Mouse (Mus musculus): ENCODE results near the gene Dnah12. TPM values are rescaled to one million over a fixed set of nuclear protein-coding genes. Genes with fewer than 3 reads are reported as not detected.
A peak's percentile ranks its signal among the peaks of the same experiment; 100 is the strongest.

Dnah12 gene
- total RNA-seq, 2 experiments from 2014 or later = not detected

DNA sequence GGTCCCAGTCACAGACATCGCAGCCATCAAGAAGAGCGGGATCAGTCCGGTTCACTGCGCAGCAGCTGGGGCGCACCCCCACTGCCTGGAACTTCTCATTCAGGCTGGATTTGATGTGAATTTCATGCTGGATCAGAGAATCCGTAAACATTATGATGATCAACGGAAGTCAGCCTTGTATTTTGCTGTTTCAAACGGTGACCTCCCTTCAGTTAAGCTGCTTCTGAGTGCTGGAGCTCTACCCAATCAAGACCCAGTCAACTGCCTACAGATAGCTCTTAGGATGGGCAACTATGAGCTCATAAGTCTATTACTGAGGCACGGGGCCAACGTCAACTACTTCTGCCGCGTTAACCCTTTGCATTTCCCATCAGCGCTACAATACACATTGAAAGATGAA lies 218.8 kb downstream of the Dnah12 start:
- no peak for DNase-seq
- Histone ChIP-seq H3K4me3 (peak overlapping the region; percentile 19; the same call in 1 of the 2 replicates), H3K27ac (no peak overlapping the region)
- intact Hi-C loops (cut with DNase I) = no loop called here
- no peak for TF ChIP-seq CTCF (IDR thresholded peaks at IDR 0.05)

DNA sequence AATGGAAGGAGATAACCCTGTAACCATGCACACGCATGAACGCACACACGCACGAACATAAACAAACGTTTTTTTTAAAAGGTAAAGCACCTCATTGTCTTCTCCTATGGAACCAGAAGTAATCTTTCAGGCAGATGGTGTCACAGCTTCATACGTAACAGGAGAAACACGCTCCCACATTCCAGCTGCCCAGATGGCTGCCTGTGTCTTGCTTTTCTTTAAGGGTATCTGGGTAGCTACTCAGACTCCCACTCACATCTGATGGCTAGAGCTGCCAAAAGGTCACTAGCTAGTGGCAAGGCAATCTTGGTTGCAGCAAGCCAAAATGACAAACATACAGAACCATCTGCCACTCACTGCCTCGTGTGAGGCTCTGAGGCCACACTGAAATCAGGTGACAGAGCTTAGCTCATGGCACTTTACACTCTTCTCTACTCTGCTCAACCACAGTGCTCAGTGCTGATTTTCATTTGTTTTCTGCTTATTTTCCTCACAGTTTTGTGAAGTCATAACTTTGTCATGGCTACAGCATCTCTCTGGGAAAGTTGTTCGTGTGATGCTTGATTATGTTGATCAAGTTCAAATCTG lies 220.7 kb downstream of the Dnah12 start:
- H3K27ac ChIP-seq = no peak overlapping the region
- intact Hi-C loops (cut with DNase I) = no loop called here
- no peak for TF ChIP-seq CTCF (IDR thresholded peaks at IDR 0.05)
- no peak for DNase-seq
- no peak overlapping the region for H3K4me3 ChIP-seq

GRCm38 (mm10) chr14:26919310-26919709 lies 226.2 kb downstream of the Dnah12 start:
- Histone ChIP-seq H3K4me3 (no peak overlapping the region), H3K27ac (no peak overlapping the region)
- no peak for TF ChIP-seq CTCF (IDR thresholded peaks at IDR 0.05)
- intact Hi-C loops (cut with DNase I) = no loop called here
- DNase-seq = no peak

DNA sequence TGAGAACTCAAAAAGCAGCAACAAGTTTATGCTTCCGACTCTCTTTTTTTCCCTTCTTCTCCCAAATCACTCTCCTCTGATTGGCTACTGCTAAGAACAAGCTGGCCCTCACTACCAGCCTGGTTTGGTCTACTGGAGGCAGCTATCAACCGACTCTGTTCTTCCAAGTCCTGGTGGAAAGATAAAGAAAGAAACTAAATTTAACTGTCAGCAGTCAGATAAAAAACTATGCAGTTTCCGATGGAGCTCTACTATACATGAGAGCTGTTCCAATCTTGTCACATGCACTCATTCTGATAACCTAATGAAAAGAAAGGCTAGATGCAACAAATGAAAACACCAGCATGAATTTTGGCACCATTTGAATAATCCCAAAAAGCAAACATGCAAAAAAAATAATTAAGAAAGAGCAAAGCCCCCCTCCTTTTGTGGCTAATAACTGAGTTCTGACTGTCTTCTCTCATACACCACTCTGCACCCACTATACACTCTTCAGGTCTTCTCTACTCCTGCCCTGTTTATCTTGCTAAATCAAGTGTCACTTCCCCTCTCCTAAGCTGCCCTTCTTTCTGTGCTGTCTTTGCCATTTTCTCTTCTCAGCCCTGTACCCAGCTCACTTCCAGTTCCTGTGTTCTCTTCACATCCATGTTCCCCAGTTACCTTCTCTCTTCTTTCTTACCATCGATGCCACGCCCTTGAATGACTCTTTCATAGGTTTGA lies 230.8 kb downstream of the Dnah12 start:
- no peak for TF ChIP-seq CTCF (IDR thresholded peaks at IDR 0.05)
- intact Hi-C loops (cut with DNase I) = no loop called here
- DNase-seq = no peak

GRCm38 (mm10) chr14:26934891-26935290 lies 241.8 kb downstream of the Dnah12 start:
- intact Hi-C loops (cut with DNase I) = no loop called here
- Histone ChIP-seq H3K27ac (no peak overlapping the region), H3K4me3 (no peak overlapping the region)
- no peak for TF ChIP-seq CTCF (IDR thresholded peaks at IDR 0.05)
- no peak for DNase-seq

More for the DNA sequence above, 230.8 kb downstream of the Dnah12 start:
- Histone ChIP-seq H3K4me3 (no peak overlapping the region), H3K27ac (no peak overlapping the region)

GRCm38 (mm10) chr14:26935558-26935957 lies 242.5 kb downstream of the Dnah12 start:
- DNase-seq = no peak
- intact Hi-C loops (cut with DNase I) = no loop called here
- no peak for TF ChIP-seq CTCF (IDR thresholded peaks at IDR 0.05)
- no peak overlapping the region for H3K4me3 ChIP-seq
- no peak overlapping the region for H3K27ac ChIP-seq

Small RNA genes within 50 kb of the gene (microRNA-seq; reads per million reads assigned to microRNA genes)
- gene Mir7672 = not detected

Other genes starting within 250 kb of the Dnah12 start
- 100 to 1,000 TPM in 1 of 2 experiments, 10 to 100 TPM in 1; 65.4 to 115 TPM for gene Slmap, start 158.3 kb upstream of the Dnah12 start, total RNA-seq (2021)
- gene Dennd6a, start 119.4 kb upstream of the Dnah12 start, total RNA-seq (2021) = 1 to 10 TPM; 8.2 to 8.5 TPM
- gene Arf4, start 55.2 kb upstream of the Dnah12 start, total RNA-seq (2021) = 10 to 100 TPM; 27.0 to 36.3 TPM
- 1 to 10 TPM; 3.2 to 4.9 TPM for gene Pde12, start 23.4 kb upstream of the Dnah12 start, total RNA-seq (2021)
- 100 to 1,000 TPM; 118 to 142 TPM for gene Asb14, start 201.3 kb downstream of the Dnah12 start, total RNA-seq (2021)